Mouse (Mus musculus) cerebellum, adult 18-20 months (tissue): Measurements from ENCODE around the gene Dmrtc2.
"Not testable (repeated sequence)": the region's sequence is repeated elsewhere in the genome, so short reads cannot be mapped to it uniquely, and the experiment has no call there.

ENCODE experiments used
- DNase-seq, 2 experiments: peaks; one replicate each; pipeline ENCODE4 v3.0.0; 2021

Dmrtc2 gene

GRCm38 (mm10) chr7:24877588-24877987, 7.7 kb downstream of the Dmrtc2 start:
- DNase-seq, result no peak

GRCm38 (mm10) chr7:24879620-24880019, 9.8 kb downstream of the Dmrtc2 start:
- DNase-seq, result no peak

- no peak for DNase-seq
Measured at GRCm38 (mm10) chr7:24882416-24883199, 12.8 kb downstream of the Dmrtc2 start.

GRCm38 (mm10) chr7:24883896-24884692, 14.2 kb downstream of the Dmrtc2 start, which contains the start of gene Rps19:
Rps19 (plus strand) TSS chr7:24884371.
- peak; percentile 97 to 100 for DNase-seq

- peak in 1 of 2 experiments; percentile 34 for DNase-seq
Measured at GRCm38 (mm10) chr7:24884693-24885291, 14.9 kb downstream of the Dmrtc2 start.

- DNase-seq, result no peak
Measured at GRCm38 (mm10) chr7:24885468-24886307, 15.8 kb downstream of the Dmrtc2 start.

GRCm38 (mm10) chr7:24886308-24886633, 16.4 kb downstream of the Dmrtc2 start:
- no peak for DNase-seq

- no peak for DNase-seq
Measured at GRCm38 (mm10) chr7:24887096-24887495, 17.2 kb downstream of the Dmrtc2 start.

- no peak for DNase-seq
Measured at GRCm38 (mm10) chr7:24889431-24890220, 19.8 kb downstream of the Dmrtc2 start.

- peak; percentile 75 to 76 for DNase-seq
Measured at GRCm38 (mm10) chr7:24890281-24891216, 20.7 kb downstream of the Dmrtc2 start.

GRCm38 (mm10) chr7:24891241-24892124, 21.6 kb downstream of the Dmrtc2 start:
- DNase-seq, result no peak

GRCm38 (mm10) chr7:24892125-24892583, 22.3 kb downstream of the Dmrtc2 start:
- DNase-seq, result no peak

- DNase-seq, result not testable (repeated sequence)
Measured at GRCm38 (mm10) chr7:24895749-24896148, 25.9 kb downstream of the Dmrtc2 start.

GRCm38 (mm10) chr7:24896269-24896668, 26.4 kb downstream of the Dmrtc2 start:
- DNase-seq, result no peak

GRCm38 (mm10) chr7:24897224-24897623, 27.4 kb downstream of the Dmrtc2 start, which contains the start of gene Cd79a:
Cd79a (plus strand) TSS chr7:24897381.
- DNase-seq, result no peak

- no peak for DNase-seq
Measured at GRCm38 (mm10) chr7:24897959-24898358, 28.1 kb downstream of the Dmrtc2 start.

GRCm38 (mm10) chr7:24901114-24901513, 31.3 kb downstream of the Dmrtc2 start:
- DNase-seq, result no peak

- no peak for DNase-seq
Measured at GRCm38 (mm10) chr7:24901842-24902241, 32.0 kb downstream of the Dmrtc2 start.

- DNase-seq, result no peak
Measured at GRCm38 (mm10) chr7:24902264-24902629, 32.4 kb downstream of the Dmrtc2 start.
